Mouse (Mus musculus) intestine, embryonic 14.5 days (tissue): ENCODE measurements around the gene Hoxd3. TPM values are rescaled to one million over a fixed set of nuclear protein-coding genes. Genes with fewer than 3 reads are reported as not detected.

Experiments used
- ATAC-seq: fragments of 200-750 bp; cut with Nextera tagmentation; replicated peaks from 2 replicates; pipeline ENCODE4 v1.8.0; 2017; ENCODE audit warnings: low read depth, moderate number of reproducible peaks, moderate TSS enrichment, moderate library complexity; ENCODE audit not compliant: low FRiP score, low TSS enrichment
- DNase-seq: peaks from one replicate; pipeline ENCODE4 v3.0.0-alpha.2; 2018; ENCODE audit warnings: low spot score
- H3K27ac ChIP-seq: fragments of 300-500 bp; sonication (generic); 2 replicates; pipeline ENCODE4 v1.5.1; 2014; ENCODE audit warnings: low read depth, mild to moderate bottlenecking, control low read depth
- H3K27me3 ChIP-seq: fragments of 300-500 bp; sonication (generic); replicated peaks from 2 replicates; pipeline ENCODE4 v1.6.1; 2014; ENCODE audit warnings: low read length, control low read depth; ENCODE audit not compliant: control insufficient read depth, insufficient read depth
- H3K36me3 ChIP-seq: fragments of 300-500 bp; sonication (generic); 2 replicates; pipeline ENCODE4 v1.6.1; 2014; ENCODE audit warnings: low read length, control low read depth; ENCODE audit not compliant: control insufficient read depth, insufficient read depth
- H3K4me1 ChIP-seq: fragments of 300-500 bp; sonication (generic); replicated peaks from 2 replicates; pipeline ENCODE4 v1.6.1; 2014; ENCODE audit warnings: low read length, control low read depth, mixed read lengths; ENCODE audit not compliant: control insufficient read depth, insufficient read depth
- H3K4me2 ChIP-seq: fragments of 300-500 bp; sonication (generic); 2 replicates; pipeline ENCODE4 v1.6.1; 2014; ENCODE audit warnings: low read length
- H3K4me3 ChIP-seq: fragments of 300-500 bp; sonication (generic); 2 replicates; pipeline ENCODE4 v1.5.1; 2014; ENCODE audit warnings: low read depth, low read length, control low read depth, mixed read lengths
- H3K9ac ChIP-seq: fragments of 300-500 bp; sonication (generic); 2 replicates; pipeline ENCODE4 v1.6.1; 2014; ENCODE audit warnings: mild to moderate bottlenecking, low read length
- H3K9me3 ChIP-seq: fragments of 300-500 bp; sonication (generic); 2 replicates; pipeline ENCODE4 v1.6.1; 2016; ENCODE audit warnings: low read length, control low read depth; ENCODE audit not compliant: control insufficient read depth
- WGBS: fragments of 180-500 bp; shearing (Covaris S2); extraction: QIAGEN DNeasy Blood & Tissue Kit; methylation state at CpG from one replicate; pipeline ENCODE4 v1.1.7; 2014; 5-methylcytosine and 5-hydroxymethylcytosine counted together
- polyA plus RNA-seq: library from polyadenylated mRNA; unstranded; fragments of >200 nt; fragmentation: Nextera tagmentation; extraction: Ambion mirVana; gene quantifications from 2 replicates; pipeline ENCODE4 v1.2.1, GENCODE M21; 2014

Gene Hoxd3
- polyA plus RNA-seq, 1 experiment from 2014 or later: 27.6 TPM

DNA sequence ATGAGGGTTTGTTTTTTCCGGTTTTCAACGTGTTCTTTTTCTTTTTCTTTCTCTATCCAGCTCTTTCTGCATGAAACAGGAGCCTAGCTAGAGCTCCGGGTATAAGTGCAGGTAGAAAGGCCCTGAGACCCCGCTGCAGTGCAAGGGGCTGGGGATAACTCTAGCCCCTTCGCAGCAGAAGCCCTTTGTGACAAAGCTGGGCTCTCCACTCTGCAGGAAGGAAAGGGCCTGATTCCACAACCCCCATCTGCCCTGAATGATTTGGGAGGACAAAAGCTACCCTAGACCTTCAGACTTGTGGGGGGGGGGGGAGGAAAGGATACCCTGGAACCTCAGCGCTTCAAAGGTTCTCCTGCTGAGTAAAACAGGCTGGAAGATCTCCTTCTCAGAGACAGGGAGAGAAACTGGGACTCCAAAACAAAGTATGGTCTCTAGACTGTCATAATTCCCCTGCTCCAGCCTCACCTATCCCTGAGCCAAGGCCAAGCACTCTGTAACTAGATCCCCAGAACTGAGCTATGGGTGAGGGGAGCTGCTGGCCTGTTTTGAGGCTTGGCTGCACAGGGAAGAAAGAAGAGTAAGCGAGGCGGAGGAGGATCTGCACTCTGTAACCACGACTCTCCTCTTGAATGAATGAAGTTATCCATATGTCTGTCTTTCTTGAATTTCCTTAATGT, 35.2 kb upstream of the Hoxd3 start:
- H3K4me3 ChIP-seq: no peak overlapping the region
- WGBS: 6% methylated on average over 9 of the region's 9 CpGs
- ATAC-seq (no peak), DNase-seq (peak; percentile 56)
- no peaks in the 10 kb centered on the region for H3K36me3 ChIP-seq
- no peak overlapping the region for H3K27ac ChIP-seq
- peaks cover 100% of the 10 kb centered on the region for H3K27me3 ChIP-seq
- H3K4me2 ChIP-seq: peak overlapping the region; percentile 18; the same call in 1 of the 2 replicates
- no peaks in the 10 kb centered on the region for H3K4me1 ChIP-seq
- no peak overlapping the region for H3K9ac ChIP-seq
- no peaks in the 10 kb centered on the region for H3K9me3 ChIP-seq

DNA sequence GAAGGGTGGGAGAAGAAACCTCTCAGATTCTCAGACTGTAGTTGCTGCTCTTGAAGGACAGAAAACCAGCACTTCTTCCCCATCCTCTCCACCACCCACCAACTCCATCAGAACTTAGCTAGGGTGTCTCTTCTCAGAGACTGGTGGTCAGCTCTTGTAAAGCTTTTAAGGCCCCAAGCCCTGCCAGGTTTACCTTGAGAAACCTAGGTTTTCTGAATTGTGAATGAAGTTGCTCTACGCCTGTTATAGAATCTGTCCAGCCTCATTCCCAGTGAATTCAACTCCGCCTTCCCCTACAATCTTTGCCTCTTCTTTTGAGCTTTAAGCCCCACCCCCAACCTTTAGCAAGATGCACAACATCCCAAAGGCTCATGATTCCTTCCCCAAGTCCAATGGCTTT, 34.6 kb upstream of the Hoxd3 start:
- WGBS: 21% methylated on average over 2 of the region's 2 CpGs

DNA sequence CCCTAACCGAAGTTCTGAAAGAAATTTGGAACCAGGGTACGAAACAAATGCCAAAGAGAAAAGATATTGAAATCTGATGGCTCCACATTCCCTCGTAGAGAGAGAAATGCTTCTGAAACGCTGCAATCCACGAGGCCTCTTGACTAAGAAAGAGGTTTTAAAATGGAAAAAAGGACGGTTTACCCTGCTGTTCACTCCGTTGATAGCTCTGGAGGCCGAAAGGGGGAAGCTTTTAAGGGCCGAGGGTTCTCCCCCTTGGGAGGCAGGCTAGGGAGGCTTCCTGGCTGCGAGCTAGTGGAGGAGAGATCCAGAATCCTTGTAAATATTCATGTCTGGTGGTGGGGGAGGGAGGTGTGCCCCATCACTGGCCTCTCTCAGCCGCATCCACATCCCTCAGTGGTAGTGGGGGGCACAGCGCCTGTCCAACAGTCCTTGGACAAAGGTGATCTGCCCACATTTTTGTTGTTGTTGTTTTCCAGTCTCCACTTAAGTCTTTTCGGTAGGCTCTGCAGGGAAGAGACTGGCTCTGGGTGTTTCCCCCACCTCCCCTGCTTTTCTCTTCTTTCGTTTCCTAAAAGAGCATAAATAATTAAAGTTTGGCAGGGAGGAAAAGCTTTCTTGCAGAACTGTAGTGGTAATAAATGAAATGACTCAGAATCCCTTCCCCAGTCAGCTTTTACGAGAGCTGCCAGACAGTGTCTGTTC, 32.7 kb upstream of the Hoxd3 start, which contains the start of gene Hoxd11:
Hoxd11 (plus strand) TSS at position 667 of the 705 bp plus-strand sequence.
- Histone ChIP-seq H3K4me3 (peak within 1 kb of the TSS; percentile 27), H3K27ac (peak within 1 kb of the TSS; percentile 19; the same call in 1 of the 2 replicates), H3K4me2 (peak within 1 kb of the TSS; percentile 18; the same call in 1 of the 2 replicates), H3K27me3 (peaks cover 100% of the 10 kb centered on the region), H3K9me3 (no peaks in the 10 kb centered on the region), H3K9ac (no peak within 1 kb of the TSS), H3K36me3 (no peaks in the 10 kb centered on the region), H3K4me1 (no peaks in the 10 kb centered on the region; the same call in 1 of the 2 replicates)
- DNase-seq: peak; percentile 58
- whole genome bisulfite sequencing: 2% methylated on average over 15 of the region's 15 CpGs
- no peak for ATAC-seq

More for the DNA sequence above, 34.6 kb upstream of the Hoxd3 start:
- no peaks in the 10 kb centered on the region; the same call in 1 of the 2 replicates for H3K4me1 ChIP-seq
- no peak overlapping the region for H3K4me2 ChIP-seq
- no peak overlapping the region for H3K9ac ChIP-seq
- ATAC-seq: no peak
- no peak overlapping the region for H3K27ac ChIP-seq
- H3K36me3 ChIP-seq: no peaks in the 10 kb centered on the region
- peaks cover 100% of the 10 kb centered on the region for H3K27me3 ChIP-seq
- DNase-seq: peak; percentile 61
- no peaks in the 10 kb centered on the region for H3K9me3 ChIP-seq
- H3K4me3 ChIP-seq: no peak overlapping the region

DNA sequence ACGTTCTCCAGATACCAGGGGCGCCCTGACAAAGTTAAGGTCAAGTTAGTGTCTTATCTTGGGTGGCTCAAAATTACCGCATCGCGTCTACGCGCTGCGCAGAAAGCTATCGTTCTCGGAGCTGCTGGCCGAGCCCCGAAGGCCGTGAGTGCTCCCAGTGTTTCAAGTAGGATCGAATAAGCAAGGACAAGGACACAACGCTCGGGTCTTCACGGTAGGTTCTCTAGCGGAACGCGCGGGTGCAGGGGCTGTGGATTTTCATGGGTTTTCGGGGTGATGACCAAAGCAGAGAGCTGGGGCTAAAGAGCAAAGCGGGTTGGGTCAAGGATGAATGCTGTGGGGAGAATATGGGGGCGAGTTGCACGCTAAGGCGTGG, 32.1 kb upstream of the Hoxd3 start:
- DNase-seq: peak; percentile 75
- WGBS: 1% methylated on average over 26 of the region's 26 CpGs
- H3K4me2 ChIP-seq: peak overlapping the region; percentile 18; the same call in 1 of the 2 replicates

DNA sequence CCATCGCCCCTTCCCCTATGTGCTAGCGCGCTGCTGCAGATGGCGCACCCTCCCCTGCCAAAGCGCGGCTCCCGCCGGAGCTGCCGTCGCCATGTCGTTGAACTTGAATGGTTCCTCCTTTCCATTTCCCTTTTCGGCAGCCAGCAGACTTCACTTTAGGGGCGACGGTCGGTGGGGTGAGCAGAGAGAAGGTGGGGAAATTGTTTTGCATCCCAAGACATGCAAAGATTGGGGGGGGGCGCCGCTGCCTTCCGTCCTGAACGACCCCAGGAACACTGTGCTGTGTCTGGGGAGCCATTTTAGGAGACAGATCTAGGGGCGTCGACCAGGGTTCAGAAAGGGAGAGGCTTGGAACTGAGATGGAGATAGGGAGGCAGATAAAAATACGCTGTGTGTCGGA, 31.7 kb upstream of the Hoxd3 start:
- Histone ChIP-seq H3K9me3 (no peaks in the 10 kb centered on the region), H3K4me3 (peak overlapping the region; percentile 27), H3K4me2 (peak overlapping the region; percentile 18; the same call in 1 of the 2 replicates), H3K9ac (no peak overlapping the region), H3K27ac (peak overlapping the region; percentile 19; the same call in 1 of the 2 replicates), H3K36me3 (no peaks in the 10 kb centered on the region), H3K27me3 (peaks cover 100% of the 10 kb centered on the region), H3K4me1 (no peaks in the 10 kb centered on the region; the same call in 1 of the 2 replicates)
- WGBS: under 1% methylated on average over 23 of the region's 23 CpGs
- DNase-seq: no peak
- no peak for ATAC-seq

More for the DNA sequence above, 32.1 kb upstream of the Hoxd3 start:
- no peak for ATAC-seq
- Histone ChIP-seq H3K9me3 (no peaks in the 10 kb centered on the region), H3K27ac (peak overlapping the region; percentile 19; the same call in 1 of the 2 replicates), H3K9ac (no peak overlapping the region), H3K36me3 (no peaks in the 10 kb centered on the region), H3K27me3 (peaks cover 100% of the 10 kb centered on the region), H3K4me1 (no peaks in the 10 kb centered on the region; the same call in 1 of the 2 replicates), H3K4me3 (peak overlapping the region; percentile 27)

DNA sequence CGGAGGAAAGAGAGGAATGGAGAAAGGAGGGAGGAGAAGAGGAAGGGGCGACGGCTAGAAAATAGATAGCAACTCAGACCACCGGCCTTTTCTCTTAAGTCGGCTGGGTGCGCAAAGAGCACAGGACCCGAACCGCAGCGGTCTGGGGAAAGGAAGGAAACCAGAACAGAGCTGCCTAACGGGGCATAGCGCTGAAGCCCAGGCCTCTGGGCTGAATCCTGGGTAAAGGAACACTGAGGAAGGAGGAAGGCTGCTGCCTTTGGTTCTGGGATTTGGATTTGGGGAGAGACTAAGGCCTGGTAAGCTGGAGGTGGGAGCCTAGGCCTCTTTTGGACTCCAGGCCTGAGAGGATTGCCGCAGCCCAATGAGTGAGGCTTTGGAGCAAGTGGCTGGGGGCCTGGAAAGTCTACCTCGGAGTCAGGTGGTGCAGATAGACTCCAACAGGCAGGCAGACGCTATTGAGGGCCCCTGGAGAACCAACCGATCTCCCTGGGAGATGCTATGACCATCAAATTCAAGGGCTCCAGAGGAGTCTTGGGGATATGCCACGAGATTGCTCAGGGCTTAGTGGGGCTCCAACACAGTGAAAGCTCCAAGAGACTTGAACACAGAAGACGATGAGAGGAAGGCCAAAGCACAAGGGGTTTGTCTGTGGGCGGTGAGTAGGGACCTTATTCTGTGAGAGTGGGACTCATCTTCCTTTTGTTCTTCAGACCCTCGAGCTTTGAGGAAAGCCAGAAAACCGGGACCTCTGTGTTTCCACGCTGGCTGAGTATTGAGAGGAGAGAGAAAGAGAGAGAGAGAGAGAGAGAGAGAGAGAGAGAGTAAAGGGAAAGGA, 30.9 kb upstream of the Hoxd3 start:
- Histone ChIP-seq H3K27ac (no peak overlapping the region), H3K4me1 (no peaks in the 10 kb centered on the region; the same call in 1 of the 2 replicates)

DNA sequence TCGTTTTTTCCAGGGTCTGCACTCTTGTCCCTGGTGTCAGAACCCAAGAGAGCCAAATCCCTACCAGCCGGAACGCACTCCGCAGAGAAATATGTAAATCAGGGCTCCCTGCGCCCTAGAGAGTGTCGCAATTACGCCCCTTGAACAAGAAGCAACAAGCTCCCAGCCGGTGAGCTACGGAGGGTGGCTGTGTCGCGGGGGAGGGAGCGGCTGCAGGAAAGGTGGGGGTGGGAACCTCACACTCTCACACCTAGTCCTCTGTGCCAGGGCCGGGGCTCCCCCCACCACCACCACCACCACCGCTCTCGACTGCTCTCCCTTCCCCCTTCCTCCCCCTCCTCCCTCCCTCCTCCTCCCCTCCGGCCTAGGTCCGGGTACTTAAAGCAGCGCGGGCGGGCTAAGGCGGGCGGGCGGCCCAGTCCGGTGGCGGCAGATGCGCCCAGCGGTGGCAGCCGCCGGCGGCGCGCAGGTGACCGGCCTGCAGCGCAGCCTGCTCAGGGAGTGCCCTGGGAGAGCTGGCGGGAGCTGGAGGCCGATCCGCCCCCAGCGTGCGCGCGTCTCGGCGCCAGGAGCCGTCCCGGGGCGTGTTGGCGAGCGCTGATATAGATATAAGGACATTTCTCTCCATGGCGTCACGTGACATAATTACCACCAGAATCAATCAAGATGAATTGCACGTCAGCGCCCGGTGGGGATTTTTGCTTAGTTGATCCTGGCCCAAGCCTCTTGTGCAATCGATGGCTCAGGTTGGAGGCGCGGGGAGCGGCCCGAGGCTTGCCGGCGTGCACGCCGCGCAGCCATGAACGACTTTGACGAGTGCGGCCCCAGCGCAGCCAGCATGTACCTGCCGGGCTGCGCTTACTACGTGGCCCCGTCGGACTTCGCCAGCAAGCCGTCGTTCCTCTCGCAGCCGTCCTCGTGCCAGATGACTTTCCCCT, 29.9 kb upstream of the Hoxd3 start:
- peaks cover 100% of the 10 kb centered on the region for H3K27me3 ChIP-seq
- H3K4me3 ChIP-seq: peak overlapping the region; percentile 30
- no peak overlapping the region for H3K27ac ChIP-seq
- DNase-seq (peak; percentile 77), ATAC-seq (peak; percentile 51; the same call in 1 of the 2 replicates)
- H3K9ac ChIP-seq: peak overlapping the region; percentile 42
- H3K4me1 ChIP-seq: no peaks in the 10 kb centered on the region; the same call in 1 of the 2 replicates
- under 1% methylated on average over 78 of the region's 78 CpGs for WGBS
- H3K9me3 ChIP-seq: no peaks in the 10 kb centered on the region
- H3K4me2 ChIP-seq: peak overlapping the region; percentile 28
- H3K36me3 ChIP-seq: no peaks in the 10 kb centered on the region

More for the DNA sequence above, 30.9 kb upstream of the Hoxd3 start:
- Histone ChIP-seq H3K4me2 (peak overlapping the region; percentile 28), H3K9me3 (no peaks in the 10 kb centered on the region), H3K27me3 (peaks cover 100% of the 10 kb centered on the region), H3K9ac (0 out of 2 replicates have a peak overlapping the region, but pooled peaks have one; percentile 16), H3K4me3 (0 out of 2 replicates have a peak overlapping the region, but pooled peaks have one; percentile 30), H3K36me3 (no peaks in the 10 kb centered on the region)
- ATAC-seq: no peak
- WGBS: 3% methylated on average over 21 of the region's 21 CpGs
- peak; percentile 66 for DNase-seq
